Mouse (Mus musculus): ENCODE measurements around the gene Dbi.

- TF ChIP-seq ZKSCAN1 (IDR thresholded peaks at IDR 0.05; ENCODE audit: low read depth, low read length) = no peak
- TF ChIP-seq CTCF (IDR thresholded peaks at IDR 0.05 in 2 of 3, conservative IDR thresholded peaks at IDR 0.05 in 1 of 3; ENCODE audit: control insufficient read depth in 1 of 3, insufficient read depth in 1 of 3, low read depth in 2 of 3, low read length in 3 of 3, poor library complexity in 1 of 3, severe bottlenecking in 1 of 3) = no peak
- no peak for TF ChIP-seq ZC3H11A (IDR thresholded peaks at IDR 0.05; ENCODE audit: low read depth, low read length)
- TF ChIP-seq BHLHE40 (IDR thresholded peaks at IDR 0.05; ENCODE audit: borderline replicate concordance, low read depth, low read length) = no peak
- no peak for TF ChIP-seq RAD21 (IDR thresholded peaks at IDR 0.05; ENCODE audit: low read depth, low read length)
- no peak for TF ChIP-seq POLR2A (IDR thresholded peaks at IDR 0.05; ENCODE audit: control insufficient read depth in 1 of 2, insufficient read depth in 1 of 2, low read depth in 1 of 2, low read length in 2 of 2, poor library complexity in 1 of 2)
- TF ChIP-seq MAFK (IDR thresholded peaks at IDR 0.05; ENCODE audit: borderline replicate concordance, low read depth, low read length) = no peak
- TF ChIP-seq USF2 (IDR thresholded peaks at IDR 0.05; ENCODE audit: borderline replicate concordance in 1 of 2, insufficient read depth in 1 of 2, low read depth in 1 of 2, low read length in 2 of 2) = no peak
- TF ChIP-seq UBTF (IDR thresholded peaks at IDR 0.05; ENCODE audit: borderline replicate concordance, insufficient read depth, low read depth, low read length) = no peak
Observed at GRCm38 (mm10) chr1:120089180-120089579, 31.7 kb downstream of the Dbi start.
